Mouse (Mus musculus) liver, embryonic 12.5 days (tissue): ENCODE results near the gene Psmd6. TPM values are rescaled to one million over a fixed set of nuclear protein-coding genes. Genes with fewer than 3 reads are reported as not detected.

Experiments used
- ATAC-seq: fragments of 200-750 bp; cut with Nextera tagmentation; 2 replicates; pipeline ENCODE4 v1.8.0; 2017; ENCODE audit warnings: moderate number of reproducible peaks, mild to moderate bottlenecking, moderate library complexity
- H3K27ac ChIP-seq: fragments of 300-500 bp; sonication (generic); 2 replicates; pipeline ENCODE4 v1.5.1; 2016; ENCODE audit warnings: mild to moderate bottlenecking
- H3K27me3 ChIP-seq: fragments of 300-500 bp; sonication (generic); replicated peaks from 2 replicates; pipeline ENCODE4 v1.6.1; 2016; ENCODE audit warnings: mild to moderate bottlenecking, moderate library complexity
- H3K36me3 ChIP-seq: fragments of 300-500 bp; sonication (generic); 2 replicates; pipeline ENCODE4 v1.6.1; 2016; ENCODE audit warnings: mild to moderate bottlenecking, moderate library complexity
- H3K4me1 ChIP-seq: fragments of 300-500 bp; sonication (generic); 2 replicates; pipeline ENCODE4 v1.6.1; 2016
- H3K4me2 ChIP-seq: fragments of 300-500 bp; sonication (generic); 2 replicates; pipeline ENCODE4 v1.6.1; 2016; ENCODE audit warnings: mild to moderate bottlenecking, moderate library complexity
- H3K4me3 ChIP-seq: fragments of 300-500 bp; sonication (generic); 2 replicates; pipeline ENCODE4 v1.5.1; 2016; ENCODE audit warnings: mild to moderate bottlenecking, moderate library complexity
- H3K9ac ChIP-seq: fragments of 300-500 bp; sonication (generic); 2 replicates; pipeline ENCODE4 v1.6.1; 2016; ENCODE audit warnings: mild to moderate bottlenecking, moderate library complexity
- H3K9me3 ChIP-seq: fragments of 300-500 bp; sonication (generic); replicated peaks from 2 replicates; pipeline ENCODE4 v1.6.1; 2016; ENCODE audit warnings: mild to moderate bottlenecking, moderate library complexity
- WGBS: fragments of 180-500 bp; shearing (Covaris S2); methylation state at CpG from one replicate; pipeline ENCODE4 v1.1.7; 2016; ENCODE audit not compliant: insufficient replicate concordance; 5-methylcytosine and 5-hydroxymethylcytosine counted together
- polyA plus RNA-seq: library from polyadenylated mRNA; unstranded; fragments of >200 nt; fragmentation: Nextera tagmentation; extraction: Ambion mirVana; gene quantifications from 2 replicates; pipeline ENCODE4 v1.2.1, GENCODE M21; 2016

The Psmd6 gene
- polyA plus RNA-seq, 1 experiment from 2014 or later, result 202 TPM

DNA sequence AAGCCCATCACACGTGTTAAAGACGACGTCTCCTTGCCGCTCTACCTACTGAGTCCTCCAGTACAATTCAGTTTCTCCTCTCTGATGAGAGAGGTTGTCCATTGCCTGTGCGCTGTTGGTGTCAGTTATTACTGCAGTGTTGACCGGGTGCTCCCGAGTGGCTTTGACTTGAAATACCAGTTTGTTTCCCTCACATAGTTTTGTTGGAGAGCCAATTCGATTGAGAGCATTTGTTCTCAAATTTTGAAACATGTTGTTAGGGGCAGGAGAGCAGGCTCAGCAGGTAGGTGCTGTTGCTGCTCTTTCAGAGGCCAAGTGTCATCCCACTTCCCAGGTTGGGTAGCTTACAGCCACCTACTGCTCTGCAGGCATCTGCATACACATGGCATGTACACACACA, 37.0 kb downstream of the Psmd6 start:
- H3K27me3 ChIP-seq, result no peaks in the 10 kb centered on the region
- H3K36me3 ChIP-seq, result peaks cover 2% of the 10 kb centered on the region; the same call in 1 of the 2 replicates
- 83% methylated on average over 8 of the region's 8 CpGs for WGBS
- ATAC-seq, result no peak
- H3K27ac ChIP-seq, result no peak overlapping the region
- peaks cover 31% of the 10 kb centered on the region for H3K4me1 ChIP-seq
- H3K4me3 ChIP-seq, result no peak overlapping the region
- no peaks in the 10 kb centered on the region for H3K9me3 ChIP-seq
- H3K9ac ChIP-seq, result no peak overlapping the region
- H3K4me2 ChIP-seq, result no peak overlapping the region

DNA sequence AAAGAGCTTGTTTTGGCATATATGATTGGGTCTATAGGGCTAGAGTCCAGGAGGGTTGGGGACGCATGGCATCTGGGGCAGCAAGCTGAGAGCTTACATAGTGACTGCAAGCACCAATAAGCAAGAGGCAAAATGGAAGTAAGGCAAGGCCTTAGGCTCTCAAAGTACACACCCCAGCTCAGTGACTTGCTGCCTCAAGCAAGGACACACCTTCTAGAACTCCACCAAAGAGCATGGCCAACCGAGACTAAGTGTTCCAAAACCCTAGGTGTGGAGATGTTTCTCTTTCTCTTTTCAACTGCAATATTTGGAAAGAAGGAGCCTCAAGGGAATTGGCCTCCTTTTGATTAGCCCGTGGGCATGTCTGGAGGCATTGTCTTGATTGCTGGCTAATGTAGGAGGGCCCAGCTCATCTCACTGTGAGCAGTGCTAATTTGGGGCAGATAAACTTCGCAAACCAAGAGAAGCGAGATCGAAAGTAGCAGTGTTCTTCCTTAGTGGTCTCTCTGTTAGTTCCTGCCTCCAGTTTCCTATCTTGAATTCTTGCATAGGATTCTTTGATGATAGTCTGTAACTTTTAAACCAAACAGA, 40.1 kb downstream of the Psmd6 start:
- 0 out of 2 replicates have a peak, but pooled peaks cover 4% of the 10 kb centered on the region for H3K4me1 ChIP-seq
- no peak for ATAC-seq
- H3K27me3 ChIP-seq, result no peaks in the 10 kb centered on the region
- no peak overlapping the region for H3K27ac ChIP-seq
- no peak overlapping the region for H3K4me2 ChIP-seq
- no peaks in the 10 kb centered on the region for H3K9me3 ChIP-seq
- H3K4me3 ChIP-seq, result no peak overlapping the region
- no peak overlapping the region for H3K9ac ChIP-seq
- WGBS, result 64% methylated on average over 6 of the region's 6 CpGs
- H3K36me3 ChIP-seq, result no peaks in the 10 kb centered on the region

DNA sequence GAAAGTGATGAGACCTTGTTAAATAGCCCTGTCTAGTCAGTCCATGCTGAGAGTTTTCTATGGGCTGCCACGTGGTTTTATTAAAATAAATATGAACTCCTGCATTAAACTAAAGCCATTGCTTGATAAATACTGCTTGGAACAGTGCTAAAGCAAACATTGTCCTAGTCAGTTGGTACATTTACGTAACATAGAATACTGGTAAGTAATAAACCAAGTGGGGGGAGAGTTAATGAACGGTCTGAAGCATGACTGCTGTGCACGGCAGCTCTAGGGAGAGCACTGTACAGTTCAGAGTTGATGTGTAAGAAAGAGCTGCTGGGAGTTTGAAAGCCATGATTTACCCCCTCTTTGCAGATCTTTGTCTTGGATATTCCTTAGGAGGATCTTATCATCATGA, 49.3 kb downstream of the Psmd6 start:
- Histone ChIP-seq H3K9ac (no peak overlapping the region), H3K27ac (no peak overlapping the region), H3K4me2 (no peak overlapping the region), H3K4me3 (no peak overlapping the region), H3K36me3 (no peaks in the 10 kb centered on the region), H3K4me1 (peaks cover 41% of the 10 kb centered on the region), H3K27me3 (no peaks in the 10 kb centered on the region), H3K9me3 (no peaks in the 10 kb centered on the region)
- ATAC-seq, result no peak
- WGBS, result 70% methylated on average over 4 of the region's 4 CpGs

DNA sequence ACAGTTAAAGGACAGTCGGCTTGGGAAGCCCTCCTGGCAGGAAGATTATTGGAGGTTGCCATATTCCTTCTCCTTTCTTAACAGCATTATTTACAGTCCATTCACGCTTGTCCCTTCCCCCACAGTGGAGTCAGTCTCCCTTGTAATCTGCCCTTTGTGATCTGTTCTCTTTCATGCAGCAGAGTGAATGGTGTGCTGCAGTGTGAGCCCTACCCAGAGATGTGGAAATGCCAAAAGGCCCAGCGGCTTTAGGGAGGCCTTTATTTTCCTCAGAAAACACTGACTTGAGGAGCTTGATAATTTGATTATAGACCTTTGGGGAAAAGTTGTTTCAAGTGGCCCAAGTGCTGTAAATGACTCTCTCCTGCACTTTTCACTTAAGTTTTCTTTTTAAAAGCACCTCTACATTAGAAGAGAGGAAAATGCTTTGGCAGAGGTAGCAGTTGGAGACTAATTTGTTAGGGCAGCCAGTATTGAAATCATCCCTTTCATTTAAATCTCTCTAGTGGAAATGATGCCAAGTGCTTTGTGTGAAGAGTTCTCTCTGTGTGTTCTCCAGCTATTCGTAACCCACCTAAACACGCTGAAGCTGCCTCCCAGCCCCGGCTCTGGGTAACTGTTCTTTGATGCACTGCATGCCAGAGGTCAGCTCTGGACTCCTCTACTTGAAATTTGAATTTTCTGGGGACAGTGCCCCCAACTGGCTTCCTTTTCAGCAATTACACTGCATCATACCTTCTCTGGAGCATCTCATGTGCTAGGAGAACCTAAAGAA, 50.1 kb downstream of the Psmd6 start:
- WGBS, result 62% methylated on average over 6 of the region's 6 CpGs
- no peak overlapping the region for H3K27ac ChIP-seq
- no peak for ATAC-seq

DNA sequence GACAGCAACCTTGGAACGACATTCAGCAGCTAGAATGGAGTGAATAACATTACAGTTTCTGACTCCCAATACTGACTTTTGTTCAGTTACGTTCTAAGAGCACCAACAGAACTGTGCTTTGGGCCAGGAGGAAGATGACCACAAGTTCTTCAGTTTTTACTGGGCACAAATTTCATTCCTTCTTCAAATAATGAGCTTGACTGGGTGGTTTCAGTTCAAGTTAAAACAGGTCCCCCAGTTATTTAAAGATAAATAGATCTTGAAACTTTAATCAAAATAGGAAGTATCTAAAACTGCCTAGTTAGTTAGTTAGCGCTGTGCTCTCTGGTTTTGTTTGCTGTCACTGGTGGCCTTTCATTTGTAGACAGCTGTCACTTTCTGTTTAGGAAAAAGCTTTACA, 52.2 kb downstream of the Psmd6 start:
- H3K9ac ChIP-seq, result no peak overlapping the region
- H3K4me2 ChIP-seq, result peak overlapping the region; percentile 53
- peaks cover 62% of the 10 kb centered on the region for H3K4me1 ChIP-seq
- 34% methylated on average over 3 of the region's 3 CpGs for WGBS
- peak overlapping the region; percentile 74 for H3K27ac ChIP-seq
- H3K9me3 ChIP-seq, result no peaks in the 10 kb centered on the region
- no peaks in the 10 kb centered on the region for H3K27me3 ChIP-seq
- H3K4me3 ChIP-seq, result no peak overlapping the region
- no peaks in the 10 kb centered on the region for H3K36me3 ChIP-seq
- no peak for ATAC-seq

More for the DNA sequence above, 50.1 kb downstream of the Psmd6 start:
- Histone ChIP-seq H3K36me3 (no peaks in the 10 kb centered on the region), H3K27me3 (no peaks in the 10 kb centered on the region), H3K4me1 (peaks cover 49% of the 10 kb centered on the region), H3K9ac (no peak overlapping the region), H3K9me3 (no peaks in the 10 kb centered on the region), H3K4me2 (no peak overlapping the region), H3K4me3 (no peak overlapping the region)

DNA sequence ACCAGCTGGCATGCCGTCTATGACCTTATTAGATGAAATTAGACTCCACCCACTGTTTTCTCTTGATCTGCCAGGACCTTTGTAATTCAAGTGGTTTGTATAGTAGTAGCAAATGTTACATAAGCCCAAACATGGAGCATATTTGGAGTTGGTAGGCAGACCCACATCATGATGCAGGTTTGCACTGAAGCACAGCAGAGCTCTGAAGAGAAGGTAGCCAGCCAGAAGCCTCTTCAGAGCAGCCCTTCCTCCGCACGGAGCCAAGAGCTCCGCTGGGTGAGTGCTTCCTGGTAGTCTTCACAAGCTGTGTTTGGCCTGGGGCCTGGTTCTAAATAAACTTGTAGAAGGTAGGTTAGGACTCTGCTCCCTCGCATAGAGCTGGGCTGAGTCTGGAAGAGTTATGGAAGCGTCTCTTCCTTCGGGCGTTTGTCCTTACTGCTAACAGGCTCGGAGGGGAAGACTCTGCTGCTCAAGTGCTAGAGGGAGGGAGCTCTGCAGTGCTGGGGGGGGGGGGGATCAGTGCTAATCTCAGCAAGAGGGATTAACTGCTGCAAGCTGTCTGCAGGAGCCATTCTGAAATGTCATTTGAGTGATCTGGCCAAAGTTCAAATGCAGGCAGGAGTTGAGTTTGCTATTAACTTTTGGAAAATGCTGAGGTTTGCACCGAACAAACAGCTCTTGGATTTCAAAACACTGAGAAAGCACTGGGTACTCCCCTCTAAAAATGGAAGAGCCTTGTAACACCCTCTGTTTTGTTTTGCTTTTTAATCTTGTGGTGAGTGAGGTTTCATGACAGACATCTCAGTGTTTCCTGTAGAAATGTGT, 52.9 kb downstream of the Psmd6 start:
- Histone ChIP-seq H3K36me3 (no peaks in the 10 kb centered on the region), H3K4me3 (peak overlapping the region; percentile 31; the same call in 1 of the 2 replicates), H3K4me2 (peak overlapping the region; percentile 53), H3K4me1 (peaks cover 62% of the 10 kb centered on the region), H3K27me3 (no peaks in the 10 kb centered on the region), H3K9me3 (no peaks in the 10 kb centered on the region), H3K27ac (peak overlapping the region; percentile 74), H3K9ac (peak overlapping the region; percentile 42; the same call in 1 of the 2 replicates)
- 11% methylated on average over 10 of the region's 10 CpGs for WGBS
- ATAC-seq, result peak; percentile 55

DNA sequence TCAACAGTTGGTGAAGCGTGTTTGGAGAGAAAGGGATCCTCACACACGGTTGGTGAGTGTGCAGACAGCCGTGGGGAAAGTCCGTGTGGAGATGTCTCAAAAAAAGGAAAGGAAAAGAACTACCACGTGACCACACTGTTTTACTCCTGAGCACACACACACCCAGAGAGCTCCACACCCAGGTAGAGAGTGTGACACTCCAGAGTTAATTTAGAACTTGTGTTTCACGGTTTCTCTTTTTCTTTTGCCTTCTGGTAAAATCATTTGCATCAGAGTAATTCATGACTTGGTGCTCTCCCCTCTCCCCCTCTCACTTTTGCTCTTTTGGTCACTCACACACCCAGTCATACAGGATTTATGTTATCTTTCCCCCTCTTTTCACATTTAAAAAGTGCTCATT, 54.5 kb downstream of the Psmd6 start:
- ATAC-seq, result no peak
- Histone ChIP-seq H3K9me3 (no peaks in the 10 kb centered on the region), H3K36me3 (no peaks in the 10 kb centered on the region), H3K27me3 (no peaks in the 10 kb centered on the region), H3K4me2 (no peak overlapping the region), H3K4me1 (peaks cover 56% of the 10 kb centered on the region), H3K9ac (no peak overlapping the region), H3K27ac (no peak overlapping the region), H3K4me3 (no peak overlapping the region)
- 47% methylated on average over 6 of the region's 6 CpGs for WGBS

DNA sequence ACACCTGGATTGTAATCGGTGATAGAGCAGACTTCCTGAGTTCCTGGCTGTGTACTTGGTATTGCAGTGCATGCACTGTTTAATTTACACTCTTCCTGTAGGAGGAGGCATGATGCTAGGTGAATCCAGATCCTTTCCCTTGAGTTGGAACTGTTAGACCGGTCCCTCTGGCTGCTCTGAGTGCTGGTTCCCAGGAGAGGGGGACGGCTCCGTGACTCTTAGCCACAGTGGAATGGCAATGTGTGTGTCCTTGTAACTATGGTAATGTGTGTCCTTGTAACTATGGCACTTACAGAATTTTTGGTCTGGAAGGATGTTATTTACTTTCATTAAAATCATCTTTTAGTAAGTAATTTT, 55.7 kb downstream of the Psmd6 start:
- Histone ChIP-seq H3K4me1 (peaks cover 46% of the 10 kb centered on the region), H3K4me3 (no peak overlapping the region), H3K27ac (no peak overlapping the region), H3K4me2 (no peak overlapping the region), H3K36me3 (no peaks in the 10 kb centered on the region), H3K9ac (no peak overlapping the region), H3K27me3 (no peaks in the 10 kb centered on the region), H3K9me3 (no peaks in the 10 kb centered on the region)
- ATAC-seq, result no peak
- 59% methylated on average over 4 of the region's 4 CpGs for WGBS

DNA sequence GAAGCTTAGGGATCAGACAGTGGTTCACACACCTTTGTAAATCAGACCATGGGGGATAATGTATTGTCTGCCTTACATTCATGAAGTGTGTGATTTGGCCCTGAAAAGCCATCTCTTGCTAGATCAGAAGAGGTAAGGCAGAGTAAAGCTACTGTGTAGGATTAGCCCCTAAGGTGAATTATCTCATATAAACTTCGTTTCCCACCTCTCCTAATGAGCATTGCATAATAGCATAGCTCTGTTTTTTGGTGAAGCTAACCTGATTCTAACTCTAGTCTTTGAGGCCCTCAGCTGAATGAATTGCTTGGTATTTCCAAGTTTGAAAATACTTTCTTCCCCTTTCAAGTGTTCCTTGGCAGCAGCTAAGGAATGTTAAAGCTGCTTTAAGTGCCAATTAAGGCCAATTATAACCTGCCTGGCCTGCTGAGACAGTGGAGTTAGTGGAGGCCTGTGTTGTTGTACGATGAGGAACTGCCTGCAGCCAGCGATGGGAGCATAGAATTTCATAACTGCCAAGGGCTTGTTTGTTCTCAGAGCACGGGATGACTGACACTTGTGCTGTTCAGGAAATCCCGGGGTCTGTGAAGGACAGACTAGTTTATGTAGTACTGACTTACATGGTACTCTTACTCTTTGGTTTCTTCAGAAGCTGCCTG, 56.2 kb downstream of the Psmd6 start:
- H3K9ac ChIP-seq, result no peak overlapping the region
- no peaks in the 10 kb centered on the region for H3K27me3 ChIP-seq
- no peak for ATAC-seq
- H3K4me1 ChIP-seq, result peaks cover 45% of the 10 kb centered on the region
- H3K36me3 ChIP-seq, result no peaks in the 10 kb centered on the region
- no peak overlapping the region for H3K27ac ChIP-seq
- no peaks in the 10 kb centered on the region for H3K9me3 ChIP-seq
- no peak overlapping the region for H3K4me2 ChIP-seq
- WGBS, result 23% methylated on average over 5 of the region's 5 CpGs
- H3K4me3 ChIP-seq, result no peak overlapping the region

DNA sequence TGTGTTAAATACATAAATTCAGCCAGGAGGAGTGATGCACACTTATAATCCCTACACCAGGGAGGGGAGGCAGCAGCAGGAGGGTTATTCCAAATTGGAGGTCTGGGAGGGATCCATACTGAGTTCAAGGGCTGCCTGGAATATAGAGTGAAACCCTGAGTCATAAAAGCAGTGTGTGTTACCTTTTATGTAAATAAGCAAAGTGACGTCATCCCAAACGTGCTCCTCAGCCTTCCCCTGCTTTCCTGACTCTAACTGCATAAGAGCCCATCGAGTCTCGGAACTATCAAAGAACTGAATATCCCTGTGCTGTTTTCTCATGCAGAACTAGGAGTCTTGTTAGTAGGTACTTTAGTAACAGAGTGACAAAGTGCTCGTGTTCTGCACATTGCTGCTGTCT, 57.4 kb downstream of the Psmd6 start:
- no peak overlapping the region for H3K4me3 ChIP-seq
- H3K9me3 ChIP-seq, result no peaks in the 10 kb centered on the region
- peaks cover 38% of the 10 kb centered on the region for H3K4me1 ChIP-seq
- H3K9ac ChIP-seq, result no peak overlapping the region
- WGBS, result 71% methylated on average over 5 of the region's 5 CpGs
- no peak overlapping the region for H3K4me2 ChIP-seq
- no peak overlapping the region for H3K27ac ChIP-seq
- ATAC-seq, result no peak
- no peaks in the 10 kb centered on the region for H3K27me3 ChIP-seq
- H3K36me3 ChIP-seq, result peaks cover 2% of the 10 kb centered on the region; the same call in 1 of the 2 replicates

DNA sequence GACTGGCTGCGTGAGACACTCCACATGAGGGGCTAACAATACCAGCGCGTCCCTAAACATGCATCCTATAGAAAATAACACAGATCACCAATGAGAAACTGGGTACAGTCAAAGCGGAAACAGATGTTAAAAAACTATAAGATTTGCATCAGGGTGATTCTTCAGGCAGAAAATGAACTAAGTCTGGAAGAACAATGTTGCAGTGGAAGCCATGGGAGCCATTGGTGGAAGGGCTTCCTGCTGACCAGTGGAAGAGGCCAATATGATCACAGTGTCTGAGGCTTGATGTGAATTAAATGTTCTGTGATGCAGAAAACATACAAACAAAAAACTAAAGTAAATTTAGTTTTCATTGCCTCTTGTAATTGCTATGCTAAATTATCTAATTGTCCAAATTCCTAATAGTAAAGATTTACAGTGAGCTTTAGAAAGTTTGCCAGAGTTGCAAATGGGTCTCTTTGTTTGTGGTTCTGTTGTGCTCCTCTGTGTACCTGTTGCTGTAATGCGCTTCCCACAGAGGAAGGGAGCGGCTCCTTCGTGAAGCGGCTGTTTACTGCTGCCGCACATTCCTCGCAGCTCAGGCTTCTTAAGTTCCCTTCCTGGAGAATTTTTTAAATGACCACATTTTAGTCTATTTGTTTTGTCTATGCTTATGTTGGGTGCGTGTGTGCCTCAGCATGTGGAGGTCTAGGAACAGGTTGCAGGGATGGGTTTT, 58.1 kb downstream of the Psmd6 start:
- H3K27me3 ChIP-seq, result no peaks in the 10 kb centered on the region
- H3K9me3 ChIP-seq, result no peaks in the 10 kb centered on the region
- no peak overlapping the region for H3K27ac ChIP-seq
- no peak overlapping the region for H3K4me2 ChIP-seq
- 86% methylated on average over 11 of the region's 11 CpGs for WGBS
- H3K9ac ChIP-seq, result no peak overlapping the region
- H3K4me1 ChIP-seq, result peaks cover 31% of the 10 kb centered on the region
- no peak overlapping the region for H3K4me3 ChIP-seq
- no peak for ATAC-seq
- peaks cover 6% of the 10 kb centered on the region; the same call in 1 of the 2 replicates for H3K36me3 ChIP-seq
